Mouse (Mus musculus) c-Kit-negative CD71-positive TER-119-positive erythroid progenitor cells, embryonic 14.5 days (primary cell): ENCODE results near the gene Brinp3.
"Not testable (repeated sequence)": the region's sequence is repeated elsewhere in the genome, so short reads cannot be mapped to it uniquely, and the experiment has no call there.

Source experiments
- DNase-seq: peaks from one replicate; pipeline ENCODE4 v3.0.0-alpha.2; 2013; ENCODE audit warnings: low read depth, low spot score

Brinp3 gene

DNA sequence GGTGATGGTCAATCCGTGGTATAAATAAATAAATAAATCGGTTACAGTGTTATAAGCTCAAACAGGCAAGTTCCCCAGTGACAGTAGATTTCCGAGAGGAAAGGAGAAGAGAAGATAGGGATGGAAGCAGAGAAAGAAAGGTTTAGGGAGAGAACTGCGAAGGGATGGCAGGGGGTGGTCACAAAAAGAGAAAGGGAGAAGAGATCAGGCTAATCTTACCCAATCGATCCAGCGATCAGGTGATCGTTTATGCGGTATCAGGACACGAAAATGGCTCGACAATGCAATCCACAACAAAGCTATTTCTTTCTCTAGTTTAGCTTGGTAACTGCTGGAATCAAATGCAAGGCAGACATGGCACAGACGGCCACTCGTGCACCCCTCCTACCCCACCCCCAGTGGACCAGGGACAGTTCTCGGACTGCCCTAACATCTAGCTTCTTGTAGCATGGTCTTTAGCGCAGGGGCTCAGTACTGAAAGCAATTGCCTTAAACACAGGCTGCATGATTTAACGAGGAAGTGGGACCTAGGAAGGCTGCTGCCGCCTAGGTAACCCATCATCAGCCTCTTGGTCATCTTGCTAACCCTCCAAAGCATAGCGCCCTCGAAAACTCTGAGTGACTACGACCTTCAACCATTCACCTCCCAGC, at the start of gene Brinp3:
Gene Brinp3 (plus strand): TSS at position 80 of the 651 bp plus-strand sequence.
- no peak for DNase-seq

DNA sequence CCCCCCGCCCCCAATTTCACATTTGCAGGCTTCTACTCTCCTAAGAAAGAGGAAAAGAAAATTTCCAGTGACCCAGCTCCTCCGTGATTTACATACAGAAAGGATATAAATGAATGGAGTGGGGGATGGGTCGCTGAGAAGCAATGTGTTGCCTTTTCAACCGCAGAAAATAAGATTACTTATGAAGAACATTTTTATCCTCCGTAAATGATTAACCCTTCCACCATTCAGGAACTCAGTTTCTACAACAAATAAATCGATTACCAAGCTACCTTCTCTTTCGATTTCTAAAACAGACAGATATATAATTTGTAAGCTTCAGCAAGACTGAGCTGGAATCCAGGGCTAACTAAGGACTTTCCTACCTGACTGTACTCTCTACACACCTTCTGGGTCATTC, 339 bp upstream of the Brinp3 start:
- no peak for DNase-seq

DNA sequence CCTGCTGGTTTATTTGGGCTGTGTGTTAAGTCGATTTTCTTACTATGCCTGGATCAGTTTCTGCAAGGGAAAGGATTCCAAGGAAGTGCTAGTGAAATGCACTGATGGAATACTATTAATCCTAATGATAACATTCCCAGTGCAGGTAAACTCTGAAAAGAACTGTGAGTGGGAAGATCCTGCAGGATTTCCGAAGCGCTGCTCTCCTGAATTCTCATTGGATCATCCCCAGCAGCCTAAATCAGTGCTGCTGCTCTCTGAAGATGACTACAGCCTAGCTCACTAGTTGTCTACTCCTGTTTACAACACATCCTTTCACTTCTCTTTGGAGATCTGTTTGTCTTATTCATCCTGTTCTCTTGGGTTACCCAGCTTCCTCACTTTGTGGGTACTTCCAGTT, 826 bp downstream of the Brinp3 start:
- no peak for DNase-seq

DNA sequence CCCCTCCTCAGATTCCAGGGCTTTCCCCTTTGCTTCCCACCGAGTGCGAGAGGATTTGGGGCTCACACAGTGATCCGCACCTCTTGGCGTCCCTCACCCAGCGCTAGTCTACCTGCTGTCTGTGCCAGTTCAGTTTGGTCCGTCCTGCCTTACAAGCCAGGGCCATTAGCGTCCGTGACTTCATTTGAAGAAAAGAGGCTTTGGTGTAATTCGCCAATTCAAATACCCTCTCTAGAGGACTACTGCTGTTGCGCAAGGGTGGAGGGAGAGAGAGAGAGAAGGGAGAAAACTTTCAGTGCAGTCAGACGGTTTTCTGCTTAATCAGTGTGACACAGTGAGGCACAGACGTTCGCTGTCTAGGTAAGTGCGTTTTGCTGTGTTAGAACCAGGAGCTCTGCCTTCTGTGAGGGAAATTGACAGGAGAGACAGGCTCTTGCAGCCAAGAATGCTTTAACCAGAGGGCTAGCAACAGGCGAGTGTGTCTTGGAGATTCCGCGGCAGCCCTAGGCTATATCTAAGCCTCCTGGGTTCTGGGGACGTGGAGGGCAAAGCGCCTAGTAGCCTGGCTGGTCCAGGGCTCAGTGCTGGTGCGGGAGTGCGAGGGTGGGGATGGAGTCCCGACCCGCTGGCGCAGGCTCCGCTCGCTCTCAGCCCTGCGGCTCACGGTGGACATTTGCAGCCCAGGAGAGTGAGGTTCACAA, 3.0 kb downstream of the Brinp3 start:
- no peak for DNase-seq

DNA sequence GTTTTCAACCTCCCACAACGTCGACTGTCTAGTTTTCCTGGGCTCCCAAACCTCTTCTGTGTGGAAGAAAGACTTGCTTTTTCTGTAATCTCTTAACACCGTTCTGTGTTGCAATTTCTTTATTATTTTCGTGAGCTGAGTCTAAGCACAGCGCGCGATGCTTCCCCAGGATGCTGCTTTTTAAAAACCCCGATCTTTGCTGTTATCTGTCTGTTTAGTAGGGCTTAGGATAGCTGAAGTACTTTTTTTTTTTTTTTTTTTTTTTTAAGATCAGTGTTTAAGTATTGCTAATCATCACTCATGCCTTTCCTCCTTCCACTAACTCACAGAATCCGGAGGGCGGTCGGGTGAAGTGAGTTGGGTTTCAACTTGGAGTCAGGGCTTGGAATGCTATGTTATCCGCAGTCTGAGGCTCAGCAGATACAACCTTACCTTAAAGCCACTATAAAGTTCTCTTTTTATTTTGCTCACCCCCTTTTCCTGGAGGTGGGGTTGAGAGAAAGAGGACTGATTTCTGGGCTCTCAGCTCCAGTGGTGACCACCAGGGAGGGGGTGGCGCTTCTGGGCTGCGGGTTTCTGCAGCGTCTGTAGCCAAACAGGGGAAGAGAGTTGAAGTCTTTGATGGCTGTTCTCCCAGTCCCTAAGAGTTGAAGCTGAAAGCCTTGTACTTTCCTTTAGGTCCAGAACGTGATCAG, 3.7 kb downstream of the Brinp3 start:
- no peak for DNase-seq

DNA sequence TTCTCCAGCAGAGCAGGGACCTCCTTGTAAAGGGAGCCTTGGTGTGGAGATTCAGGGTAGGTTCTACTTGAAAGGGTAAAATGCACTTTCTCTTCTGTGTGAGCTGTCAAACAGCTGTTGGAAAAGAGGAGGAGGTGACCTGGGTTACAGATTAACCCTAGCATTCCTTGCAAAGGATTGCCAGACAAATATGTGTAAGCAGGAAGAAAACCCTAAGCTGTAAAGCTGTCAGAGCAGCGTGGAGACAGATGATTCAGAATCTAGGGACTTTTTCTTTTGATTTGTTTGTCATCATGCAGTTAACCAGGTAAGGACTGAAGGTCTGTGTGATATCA, 4.2 kb downstream of the Brinp3 start:
- DNase-seq = no peak

DNA sequence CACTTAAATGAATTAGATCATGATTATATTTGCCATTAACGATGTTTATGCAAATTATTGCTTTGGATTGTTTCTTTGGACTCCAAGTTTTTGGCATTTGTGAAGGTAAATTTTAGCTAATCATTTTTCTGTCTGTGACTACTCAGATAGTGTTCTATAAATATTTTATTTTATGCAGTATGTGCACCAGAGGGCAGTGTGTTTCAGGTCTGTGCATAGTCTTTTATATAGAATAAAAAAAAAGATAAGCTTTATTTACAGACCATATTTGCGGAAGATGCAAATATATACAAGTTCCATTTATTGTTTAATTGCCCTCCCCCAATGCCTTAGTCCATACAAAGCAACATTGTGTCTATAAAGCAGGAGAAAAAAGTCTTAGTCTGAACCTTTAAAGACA, 20.8 kb downstream of the Brinp3 start:
- no peak for DNase-seq

DNA sequence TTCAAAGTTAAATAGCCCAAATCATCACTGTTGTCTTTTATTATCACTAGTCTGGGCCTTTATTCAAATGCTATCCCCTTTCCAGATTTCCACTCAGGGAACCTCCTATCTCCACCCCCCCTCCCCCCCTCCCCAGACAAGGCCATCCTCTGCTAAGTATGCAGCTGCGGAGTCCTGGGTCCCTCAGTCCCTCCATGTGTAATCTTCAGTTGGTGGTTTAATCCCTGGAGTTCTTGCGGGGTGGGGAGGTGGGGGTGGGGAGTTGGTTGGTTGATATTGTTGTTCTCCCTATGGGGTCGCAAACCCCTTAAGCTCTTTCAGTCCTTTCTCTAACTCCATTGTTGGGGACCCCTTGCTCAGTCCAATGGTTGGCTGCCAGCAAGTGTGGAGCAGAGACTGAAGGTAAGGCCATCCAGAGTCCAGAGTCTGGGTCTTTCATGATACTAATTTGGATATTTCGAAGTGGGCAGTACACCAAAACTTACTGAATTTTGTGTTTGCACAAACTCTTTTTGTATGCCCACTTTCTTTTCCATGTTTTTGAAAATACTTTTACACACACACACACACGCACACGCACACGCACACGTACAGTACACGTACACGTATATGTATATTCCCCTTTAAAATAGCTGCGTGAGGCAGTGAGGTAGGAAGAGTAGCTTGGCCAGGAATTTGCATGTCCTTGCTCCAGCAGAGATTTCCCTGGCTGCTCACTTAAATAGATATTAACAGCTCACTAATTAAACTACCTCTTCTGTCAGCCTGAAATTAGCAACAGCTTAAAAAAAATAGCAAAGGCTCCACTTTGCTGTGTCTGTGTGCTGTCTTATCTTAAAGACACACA, 29.4 kb downstream of the Brinp3 start:
- DNase-seq = no peak

DNA sequence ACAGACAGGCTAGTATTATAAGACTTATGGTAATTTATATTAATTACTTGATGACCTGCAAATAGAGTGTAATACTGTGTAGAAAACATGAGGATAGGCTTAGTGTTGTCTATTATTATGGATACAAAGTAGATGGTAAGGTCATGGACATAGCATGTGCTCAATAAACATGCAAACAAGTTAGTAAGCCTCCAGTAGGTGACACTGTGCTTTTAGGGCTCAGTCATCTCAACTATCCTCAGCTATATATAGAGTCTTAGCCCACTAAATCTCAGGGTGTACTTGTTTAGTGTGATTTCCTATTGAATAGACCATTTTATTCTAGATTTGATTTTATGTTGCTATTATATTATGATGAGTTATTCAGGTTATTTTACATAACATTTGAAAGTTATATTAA, 34.0 kb downstream of the Brinp3 start:
- no peak for DNase-seq

DNA sequence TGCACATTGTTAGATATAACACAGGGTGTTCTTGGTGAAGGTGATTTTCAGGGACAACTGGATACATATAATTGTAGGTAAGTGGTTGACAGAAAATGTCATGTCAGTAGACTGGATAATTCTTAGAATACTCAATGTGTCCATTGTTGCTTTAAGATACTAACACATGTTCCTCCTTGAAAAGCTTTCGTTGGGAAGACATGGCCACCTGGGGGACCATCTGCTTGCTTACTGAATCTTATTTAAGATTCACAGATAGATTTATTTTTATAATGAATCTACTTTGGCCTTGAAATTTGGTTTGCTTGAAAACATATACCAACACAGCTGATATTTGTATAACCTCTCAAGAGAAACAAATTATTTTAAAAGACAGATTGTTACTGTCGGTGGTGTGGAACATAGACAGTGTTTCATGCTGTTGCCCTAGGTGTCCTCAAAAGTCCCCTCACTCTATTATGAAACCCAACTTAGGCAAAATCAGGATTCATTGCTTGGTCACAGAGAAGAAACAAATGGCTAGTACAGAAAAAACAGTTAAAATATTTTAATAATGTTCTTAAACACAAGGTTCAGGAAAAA, 52.4 kb downstream of the Brinp3 start:
- DNase-seq = no peak

DNA sequence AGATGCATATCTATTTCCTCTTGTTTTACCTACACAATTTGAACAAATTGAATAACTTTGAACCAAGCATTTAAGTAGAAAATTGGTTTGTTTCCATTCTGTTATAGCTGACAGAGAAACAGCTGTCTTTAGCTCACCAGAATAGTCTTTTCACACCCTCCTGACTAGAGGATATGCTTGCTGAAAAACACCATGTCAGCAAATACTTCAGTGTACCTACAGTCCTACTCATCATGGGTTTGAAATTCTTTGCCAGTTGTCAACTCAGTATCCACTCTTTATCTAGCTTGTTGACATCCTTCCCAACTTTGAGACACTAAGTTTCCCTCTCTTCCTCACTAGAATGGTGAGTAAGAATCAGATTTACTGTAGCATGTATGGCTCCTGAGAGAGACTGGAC, 62.4 kb downstream of the Brinp3 start:
- no peak for DNase-seq

DNA sequence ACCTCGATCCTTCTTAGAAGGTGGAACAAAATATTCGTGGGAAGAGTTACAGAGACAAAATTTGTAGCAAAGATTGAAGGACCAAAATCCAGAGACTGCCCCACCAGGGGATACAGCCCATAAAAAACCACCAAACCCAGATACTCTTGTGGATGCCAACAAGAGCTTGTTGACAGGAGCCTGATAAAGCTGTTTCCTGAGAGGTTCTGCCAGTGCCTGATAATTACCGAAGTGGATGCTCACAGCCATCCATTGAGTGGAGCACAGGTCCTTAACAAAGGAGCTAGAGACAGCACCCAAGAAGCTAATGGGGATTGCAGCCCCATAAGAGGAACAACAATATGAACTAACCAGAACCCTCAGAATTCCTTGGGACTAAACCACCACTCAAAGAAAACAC, 67.6 kb downstream of the Brinp3 start:
- no peak for DNase-seq

DNA sequence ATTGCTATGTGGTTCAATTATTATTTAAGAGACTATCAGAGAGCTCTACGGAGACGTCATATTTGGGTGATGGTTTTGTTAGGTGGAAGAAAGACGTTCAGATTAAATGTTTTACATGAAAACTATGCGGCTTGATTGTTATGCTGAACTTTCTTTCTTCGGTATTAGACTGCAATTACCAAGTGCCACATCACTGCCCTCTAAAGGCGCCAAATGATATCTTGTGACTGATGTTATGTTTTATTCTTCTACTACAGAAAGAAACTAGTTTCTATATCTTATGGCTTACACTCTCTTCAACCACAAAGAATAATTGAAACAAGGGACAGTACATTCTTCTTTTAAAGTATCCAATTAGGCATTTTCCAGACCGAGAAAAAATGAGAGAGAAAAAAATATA, 89.6 kb downstream of the Brinp3 start:
- no peak for DNase-seq

DNA sequence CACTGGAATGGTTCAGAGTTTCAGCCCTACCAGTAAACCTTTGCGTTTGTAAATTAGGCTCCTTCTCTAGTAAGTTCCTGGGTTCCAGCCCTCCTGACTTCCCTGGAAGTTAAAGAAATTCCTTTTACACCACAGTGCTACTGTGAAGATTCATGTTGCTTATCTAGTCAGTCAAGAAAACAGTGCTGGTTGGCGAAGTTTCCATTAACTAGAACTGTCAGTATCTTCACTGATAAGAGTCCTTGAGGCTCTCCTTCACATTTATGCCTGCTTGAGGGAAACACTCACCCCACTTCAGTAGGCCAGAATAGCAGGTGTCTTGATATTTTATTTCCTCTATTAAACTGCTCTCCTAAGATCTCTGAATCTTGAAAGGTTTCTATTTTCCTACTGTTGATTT, 138.3 kb downstream of the Brinp3 start:
- no peak for DNase-seq

DNA sequence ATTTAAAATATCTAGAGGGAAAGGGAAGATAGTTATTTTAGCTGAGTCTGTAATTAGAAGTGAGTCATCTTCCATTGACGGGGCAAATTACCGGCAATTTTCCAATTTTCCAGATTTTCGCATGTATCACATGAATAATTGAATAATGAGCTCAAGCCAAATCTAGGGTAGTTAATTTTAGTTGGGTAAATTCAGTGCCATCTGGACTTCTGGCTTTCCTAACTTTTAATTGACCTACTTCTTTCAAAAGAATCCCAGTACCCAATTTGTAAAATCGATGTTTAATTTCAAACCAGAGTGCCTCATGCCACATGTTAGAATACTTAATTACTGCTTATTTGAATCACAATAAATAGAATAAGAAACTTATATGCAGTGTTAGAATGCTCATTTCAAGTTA, 162.7 kb downstream of the Brinp3 start:
- DNase-seq = no peak

DNA sequence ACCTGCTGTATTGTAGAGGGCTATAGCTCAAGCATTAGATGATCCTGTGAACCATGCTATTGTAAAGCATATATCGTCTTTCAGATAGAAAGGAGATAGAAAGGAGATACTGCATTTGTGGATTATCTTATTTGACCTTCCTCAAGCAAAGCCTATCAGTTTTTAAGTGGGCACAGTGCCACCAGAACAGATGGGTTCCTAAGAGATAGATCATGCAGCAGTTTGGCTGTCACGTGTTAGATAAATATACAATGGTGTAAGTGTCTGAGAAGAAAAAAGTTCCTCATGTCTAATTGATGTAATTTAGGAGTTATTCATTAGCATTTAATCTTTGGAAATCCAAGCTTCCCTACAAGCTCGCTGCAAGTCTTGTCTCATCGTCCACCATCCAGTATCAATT, 206.2 kb downstream of the Brinp3 start:
- no peak for DNase-seq

DNA sequence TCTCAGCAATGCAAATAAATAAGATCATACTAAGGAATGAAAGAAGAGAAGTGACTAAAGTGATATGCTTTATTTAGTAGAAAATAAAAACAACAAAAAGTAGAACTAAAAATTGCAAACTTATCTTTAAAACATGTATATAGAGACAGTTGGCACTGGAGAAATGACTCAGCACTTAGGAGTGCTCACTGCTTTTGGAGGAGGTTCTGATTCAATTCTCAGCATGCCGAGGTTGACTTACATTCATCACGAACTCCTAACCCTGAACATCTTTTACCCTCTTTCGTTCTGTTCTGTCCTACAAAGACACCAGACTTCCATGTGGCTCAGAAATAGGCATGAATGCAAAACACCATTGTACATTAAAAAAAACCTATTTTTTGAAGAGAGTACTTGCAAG, 225.0 kb downstream of the Brinp3 start:
- DNase-seq = no peak

DNA sequence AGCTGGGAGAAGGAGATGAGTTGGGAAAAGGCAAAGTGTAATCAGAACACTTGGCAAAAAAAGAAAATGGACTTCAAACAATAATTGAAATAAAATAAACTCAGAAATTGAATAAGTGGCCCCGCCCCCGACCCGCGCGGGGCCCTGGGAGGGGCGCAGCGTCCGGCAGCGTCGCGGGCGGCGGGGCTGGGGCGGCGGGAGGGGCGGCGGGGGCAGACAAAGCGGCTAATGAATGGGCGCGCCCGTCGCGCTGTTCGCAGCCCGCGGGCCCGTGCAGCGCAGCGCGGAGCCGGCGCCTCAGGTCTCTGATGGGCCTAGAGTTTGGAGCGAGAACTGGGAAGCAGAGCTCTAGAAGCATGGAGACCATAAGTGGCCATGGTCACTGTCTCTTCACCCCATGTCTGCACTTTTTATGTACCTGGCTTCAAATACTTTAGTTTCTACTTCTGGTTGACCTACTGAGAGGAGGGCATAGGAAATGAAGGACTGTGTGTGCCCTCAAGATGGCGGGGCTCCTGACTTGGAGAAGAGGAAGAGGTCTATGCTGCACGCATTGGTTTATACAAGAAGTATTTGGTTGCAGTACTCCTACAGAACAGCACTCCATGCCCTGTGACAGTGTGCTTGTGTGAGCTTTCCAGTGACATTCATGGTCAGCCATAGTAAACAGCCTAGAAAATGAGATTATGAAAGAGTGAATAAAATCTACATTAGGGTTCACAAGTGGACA, 230.4 kb downstream of the Brinp3 start:
- DNase-seq = not testable (repeated sequence)

DNA sequence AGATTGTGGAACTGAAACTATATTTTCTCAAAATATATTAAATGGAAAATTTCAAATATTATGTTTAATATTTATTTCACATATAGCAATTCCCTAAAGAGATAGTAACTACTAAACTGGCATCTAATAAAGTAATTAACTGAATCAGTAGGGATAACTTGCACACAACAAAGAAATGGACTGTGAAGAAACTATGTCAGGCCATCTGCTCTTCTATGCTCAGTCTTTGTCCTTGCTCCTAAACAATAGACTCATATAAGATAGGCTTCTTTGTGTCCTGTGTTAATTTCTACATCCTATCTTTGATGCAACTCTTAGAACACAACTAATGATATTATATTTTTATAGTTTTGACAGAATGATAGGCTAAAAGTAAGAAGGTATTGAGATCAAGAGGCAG, 256.5 kb downstream of the Brinp3 start:
- no peak for DNase-seq

DNA sequence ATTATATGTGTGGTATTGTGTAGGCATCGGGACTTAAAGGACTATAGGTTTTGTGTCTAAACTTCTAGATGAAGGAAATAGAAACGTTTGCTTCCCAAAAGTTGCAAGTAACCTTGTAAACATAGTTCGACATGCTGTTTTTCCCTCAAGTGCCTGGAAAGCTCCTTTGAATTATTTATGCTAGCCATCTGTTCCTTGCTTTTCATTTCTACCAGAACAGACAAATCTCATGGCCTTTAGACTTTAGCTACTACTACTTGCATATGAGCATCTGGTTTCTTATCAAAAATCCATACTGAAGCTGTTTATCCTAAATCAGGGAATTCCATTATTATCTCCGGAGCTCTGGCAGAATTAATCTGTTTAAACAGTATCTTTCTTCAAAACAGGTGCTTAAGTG, 288.7 kb downstream of the Brinp3 start:
- DNase-seq = no peak

DNA sequence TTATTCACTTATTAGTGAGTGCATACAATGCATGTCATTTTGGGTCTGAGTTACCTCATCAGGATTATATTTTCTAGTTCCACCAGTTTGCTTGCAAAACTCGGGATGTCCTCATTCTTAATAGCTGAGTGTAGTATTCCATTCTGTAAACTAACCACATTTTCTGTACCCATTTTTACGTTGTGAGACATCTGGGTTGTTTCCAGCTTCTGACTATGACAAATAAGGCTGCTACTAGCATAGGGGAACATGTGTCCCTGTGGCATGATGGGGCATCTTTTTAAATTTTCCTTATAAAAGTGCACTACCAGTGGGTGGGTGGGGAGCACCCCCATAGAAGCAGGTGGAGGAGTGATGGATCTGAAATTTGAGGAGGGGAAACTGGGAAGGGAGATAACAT, 292.7 kb downstream of the Brinp3 start:
- no peak for DNase-seq
